In genomic region chr15:62350862-62351757, GRCm38 (mm10) we compare ENCODE assay signal across 26 mouse cellular contexts.
DNase-seq lines count a peak whose midpoint lies in the region; ATAC-seq and TF ChIP-seq lines count a peak whose summit lies in the region.
"Had no signal": no experiment of that assay in that cellular context is flagged by ENCODE, and none has a peak within 500 bp of the region (broad histone marks: within the 10 kb centered on the region; RNA-seq: fewer than 3 reads in every experiment).

No protein-coding gene starts in this region.

- no peak overlapping the region for H3K4me2 ChIP-seq in lung, postnatal 0 days (replicated peaks; ENCODE audit: low read depth, low read length)
- H3K4me2 ChIP-seq: embryonic facial prominence, embryonic 12.5 days; heart, embryonic 15.5 days; hindbrain, embryonic 13.5 days; limb, embryonic 13.5 days; liver, embryonic 11.5 days; midbrain, embryonic 13.5 days had no signal

- no peak overlapping the region for H3K27ac ChIP-seq in lung, postnatal 0 days (ENCODE audit: low read length)
- H3K27ac ChIP-seq: embryonic facial prominence, embryonic 12.5 days; heart, embryonic 10.5 days; heart, embryonic 15.5 days; hindbrain, embryonic 13.5 days; limb, embryonic 13.5 days; midbrain, embryonic 13.5 days had no signal

- H3K4me1 ChIP-seq in lung, postnatal 0 days (ENCODE audit: insufficient read depth, low read depth, low read length) = no peaks in the 10 kb centered on the region
- no peaks in the 10 kb centered on the region for H3K4me1 ChIP-seq in lung, adult 2 months (ENCODE audit: control insufficient read depth, insufficient read depth, low read length)
- H3K4me1 ChIP-seq: embryonic facial prominence, embryonic 12.5 days; heart, embryonic 10.5 days; heart, embryonic 15.5 days; hindbrain, embryonic 13.5 days; limb, embryonic 13.5 days; midbrain, embryonic 13.5 days had no signal

- DNase-seq in lung, postnatal 0 days (ENCODE audit: low spot score) = peak; percentile 13
- no peak for DNase-seq in lung, adult 2 months
- peak; percentile 10 for DNase-seq in thymus, postnatal 0 days (ENCODE audit: low spot score)
- no peak for DNase-seq in thymus, postnatal 10 days (ENCODE audit: low spot score in 2 of 2)
- no peak for DNase-seq in urinary bladder, postnatal 10 days (ENCODE audit: low spot score)
- DNase-seq in adrenal gland, postnatal 36 days = no peak
- no peak for DNase-seq in kidney, adult 8-10 months
- DNase-seq: adrenal gland, adult 8-10 months; cerebellum, adult 8-10 months; cerebellum, postnatal 25 days; embryo, embryonic 11 days; gastrocnemius, postnatal 14 days; kidney, postnatal 4 days; retina, postnatal 1 day; right cerebral cortex, postnatal 14 days; thymus, postnatal 14 days had no signal

- 80% methylated on average over 6 of the region's 6 CpGs for WGBS in lung, postnatal 0 days
- 71% methylated on average over 6 of the region's 6 CpGs for WGBS in lung, adult 2 months

- H3K9me3 ChIP-seq in lung, postnatal 0 days (ENCODE audit: low read length) = no peaks in the 10 kb centered on the region
- H3K9me3 ChIP-seq: embryonic facial prominence, embryonic 12.5 days; heart, embryonic 10.5 days; heart, embryonic 15.5 days; hindbrain, embryonic 13.5 days; limb, embryonic 13.5 days; midbrain, embryonic 13.5 days had no signal

- no peaks in the 10 kb centered on the region for H3K36me3 ChIP-seq in lung, postnatal 0 days (ENCODE audit: insufficient read depth, low read length)
- H3K36me3 ChIP-seq: embryonic facial prominence, embryonic 12.5 days; heart, embryonic 10.5 days; heart, embryonic 15.5 days; hindbrain, embryonic 13.5 days; limb, embryonic 13.5 days; midbrain, embryonic 13.5 days had no signal

- no peak for ATAC-seq in lung, postnatal 0 days
- peak; percentile 48; the same call in 1 of the 2 replicates for ATAC-seq in megakaryocyte progenitor cell, adult 5-6 weeks (replicated peaks; ENCODE audit: poor library complexity)
- ATAC-seq: forebrain, embryonic 14.5 days; intestine, postnatal 0 days; midbrain, embryonic 13.5 days had no signal

- no peak for TF ChIP-seq CTCF in lung, postnatal 0 days (IDR thresholded peaks at IDR 0.05)
- no peak for TF ChIP-seq CTCF in lung, adult 2 months (IDR thresholded peaks at IDR 0.05; ENCODE audit: insufficient read depth, low read length)

- H3K27me3 ChIP-seq in lung, postnatal 0 days (replicated peaks; ENCODE audit: insufficient read depth, low read length) = no peaks in the 10 kb centered on the region
- H3K27me3 ChIP-seq: embryonic facial prominence, embryonic 12.5 days; heart, embryonic 15.5 days; hindbrain, embryonic 13.5 days; limb, embryonic 13.5 days; midbrain, embryonic 13.5 days had no signal

- H3K9ac ChIP-seq in lung, postnatal 0 days (replicated peaks; ENCODE audit: low read depth) = no peak overlapping the region
- H3K9ac ChIP-seq: embryonic facial prominence, embryonic 12.5 days; heart, embryonic 15.5 days; hindbrain, embryonic 13.5 days; limb, embryonic 13.5 days; midbrain, embryonic 13.5 days had no signal

- TF ChIP-seq EP300 in lung, postnatal 0 days (IDR thresholded peaks at IDR 0.05) = no peak

- TF ChIP-seq POLR2A in lung, adult 2 months (IDR thresholded peaks at IDR 0.05; ENCODE audit: borderline replicate concordance, extremely low read depth, low read depth, low read length) = no peak

- no peak overlapping the region for H3K4me3 ChIP-seq in lung, postnatal 0 days (ENCODE audit: low read depth, low read length)
- no peak overlapping the region for H3K4me3 ChIP-seq in lung, adult 2 months (replicated peaks; ENCODE audit: extremely low read depth, low read depth, low read length)
- H3K4me3 ChIP-seq: embryonic facial prominence, embryonic 12.5 days; heart, embryonic 10.5 days; heart, embryonic 15.5 days; hindbrain, embryonic 13.5 days; limb, embryonic 13.5 days; midbrain, embryonic 13.5 days had no signal

Comparison
In these comparisons a context has a peak if more than half of its experiments do, and no peak if none do; other contexts are left out.
1. DNase-seq: peak in lung, postnatal 0 days (single experiment) and thymus, postnatal 0 days (single experiment); none in lung, adult 2 months (single experiment), thymus, postnatal 10 days (0 of 2), urinary bladder, postnatal 10 days (single experiment), adrenal gland, postnatal 36 days (0 of 2) and kidney, adult 8-10 months (0 of 2).